Mouse (Mus musculus) ES-Bruce4 (cell line): ENCODE results near the gene Cuta. TPM values are rescaled to one million over a fixed set of nuclear protein-coding genes. Genes with fewer than 3 reads are reported as not detected.

Experiments
- H3K27ac ChIP-seq: 2 replicates; pipeline ENCODE4 v1.5.1; 2012; ENCODE audit warnings: low read length, inconsistent platforms; ENCODE audit not compliant: insufficient read depth
- H3K27me3 ChIP-seq: 2 replicates; pipeline ENCODE4 v1.6.1; 2012; ENCODE audit warnings: mild to moderate bottlenecking, low read length, inconsistent platforms; ENCODE audit not compliant: control insufficient read depth, poor library complexity, insufficient read depth, severe bottlenecking
- H3K36me3 ChIP-seq: 2 replicates; pipeline ENCODE4 v1.6.1; 2012; ENCODE audit warnings: inconsistent platforms, mild to moderate bottlenecking, low read length, moderate library complexity; ENCODE audit not compliant: control insufficient read depth, poor library complexity, insufficient read depth, severe bottlenecking
- H3K4me1 ChIP-seq: one replicate; pipeline ENCODE4 v1.8.1; 2011; ENCODE audit warnings: low read length; ENCODE audit not compliant: control insufficient read depth, insufficient read depth
- H3K4me3 ChIP-seq: 2 replicates; pipeline ENCODE4 v1.5.1; 2011; ENCODE audit warnings: low read depth, mild to moderate bottlenecking, low read length
- H3K9ac ChIP-seq: 2 replicates; pipeline ENCODE4 v1.6.1; 2012; ENCODE audit warnings: low read depth, mild to moderate bottlenecking, inconsistent platforms; ENCODE audit not compliant: poor library complexity, severe bottlenecking
- H3K9me3 ChIP-seq: replicated peaks from 2 replicates; pipeline ENCODE4 v1.6.1; 2012; ENCODE audit warnings: mild to moderate bottlenecking, low read length, inconsistent platforms; ENCODE audit not compliant: control insufficient read depth, poor library complexity, insufficient read depth, severe bottlenecking
- CTCF ChIP-seq: IDR thresholded peaks from one replicate; pipeline ENCODE4 v1.8.1; 2011; ENCODE audit warnings: low read depth, low read length
- EP300 ChIP-seq: IDR thresholded peaks from 2 replicates; pipeline ENCODE4 v1.6.1; 2011; ENCODE audit warnings: low read depth, low read length; ENCODE audit not compliant: insufficient read depth
- POLR2A ChIP-seq: IDR thresholded peaks from one replicate; pipeline ENCODE4 v1.8.1; 2011; ENCODE audit warnings: low read length; ENCODE audit not compliant: insufficient read depth
- polyA plus RNA-seq: library from polyadenylated mRNA; stranded (reverse); fragments of >200 nt; gene quantifications from 2 replicates; pipeline ENCODE4 v1.2.4, GENCODE M21; 2011; ENCODE audit warnings: low read depth; ENCODE audit not compliant: missing spikeins, insufficient read depth, insufficient read length

The Cuta gene
- polyA plus RNA-seq, 1 experiment = 58.9 TPM

- Histone ChIP-seq H3K4me1 (no peaks in the 10 kb centered on the region), H3K9me3 (no peaks in the 10 kb centered on the region)
- TF ChIP-seq EP300 = no peak
- no peak for TF ChIP-seq POLR2A
- TF ChIP-seq CTCF = no peak
These were observed 1.8 kb upstream of the Cuta start, which contains the start of gene Syngap1 for GRCm38 (mm10) chr17:26941031-26941789. Syngap1 (plus strand) TSS chr17:26941253.

DNA sequence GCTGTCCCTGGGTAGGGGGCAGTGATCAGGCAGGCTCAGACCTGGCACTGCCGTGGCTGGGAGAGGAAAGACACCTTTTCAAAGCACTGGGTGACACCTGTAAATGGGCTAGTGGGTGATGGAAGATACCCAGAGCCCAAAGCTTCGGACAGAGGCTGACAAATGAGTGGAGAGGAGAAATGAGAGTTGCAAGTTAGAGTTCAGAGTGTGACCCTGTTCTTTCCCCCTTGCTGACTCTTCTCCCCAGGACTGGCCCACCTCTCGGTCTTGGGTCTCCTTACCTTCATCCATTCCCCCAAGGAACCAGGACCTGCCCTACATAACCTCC is 568 bp upstream of the Cuta start:
- Histone ChIP-seq H3K4me1 (no peaks in the 10 kb centered on the region), H3K4me3 (peak overlapping the region; percentile 71), H3K27me3 (no peaks in the 10 kb centered on the region), H3K9me3 (no peaks in the 10 kb centered on the region), H3K9ac (peak overlapping the region; percentile 60), H3K36me3 (peaks cover 10% of the 10 kb centered on the region; the same call in 1 of the 2 replicates), H3K27ac (peak overlapping the region; percentile 62)
- no peak for TF ChIP-seq CTCF
- no peak for TF ChIP-seq POLR2A

More at GRCm38 (mm10) chr17:26941031-26941789, 1.8 kb upstream of the Cuta start, which contains the start of gene Syngap1:
- Histone ChIP-seq H3K36me3 (0 out of 2 replicates have a peak, but pooled peaks cover 8% of the 10 kb centered on the region), H3K27me3 (no peaks in the 10 kb centered on the region), H3K4me3 (peak within 1 kb of the TSS; percentile 71), H3K9ac (peak within 1 kb of the TSS; percentile 79), H3K27ac (peak within 1 kb of the TSS; percentile 62)

GRCm38 (mm10) chr17:26938731-26939130 is 638 bp downstream of the Cuta start:
- Histone ChIP-seq H3K9ac (peak overlapping the region; percentile 71), H3K4me1 (no peaks in the 10 kb centered on the region), H3K27ac (peak overlapping the region; percentile 31), H3K4me3 (peak overlapping the region; percentile 77), H3K9me3 (no peaks in the 10 kb centered on the region), H3K36me3 (peaks cover 10% of the 10 kb centered on the region; the same call in 1 of the 2 replicates), H3K27me3 (no peaks in the 10 kb centered on the region)
- no peak for TF ChIP-seq POLR2A

- peak overlapping the region; percentile 77 for H3K4me3 ChIP-seq
- peak overlapping the region; percentile 71 for H3K9ac ChIP-seq
- peaks cover 10% of the 10 kb centered on the region; the same call in 1 of the 2 replicates for H3K36me3 ChIP-seq
- H3K9me3 ChIP-seq = no peaks in the 10 kb centered on the region
- no peak for TF ChIP-seq POLR2A
- TF ChIP-seq EP300 = no peak
- no peak for TF ChIP-seq CTCF
- peak overlapping the region; percentile 31; the same call in 1 of the 2 replicates for H3K27ac ChIP-seq
- no peaks in the 10 kb centered on the region for H3K27me3 ChIP-seq
- no peaks in the 10 kb centered on the region for H3K4me1 ChIP-seq
These were observed 1.3 kb downstream of the Cuta start for GRCm38 (mm10) chr17:26937883-26938695.

DNA sequence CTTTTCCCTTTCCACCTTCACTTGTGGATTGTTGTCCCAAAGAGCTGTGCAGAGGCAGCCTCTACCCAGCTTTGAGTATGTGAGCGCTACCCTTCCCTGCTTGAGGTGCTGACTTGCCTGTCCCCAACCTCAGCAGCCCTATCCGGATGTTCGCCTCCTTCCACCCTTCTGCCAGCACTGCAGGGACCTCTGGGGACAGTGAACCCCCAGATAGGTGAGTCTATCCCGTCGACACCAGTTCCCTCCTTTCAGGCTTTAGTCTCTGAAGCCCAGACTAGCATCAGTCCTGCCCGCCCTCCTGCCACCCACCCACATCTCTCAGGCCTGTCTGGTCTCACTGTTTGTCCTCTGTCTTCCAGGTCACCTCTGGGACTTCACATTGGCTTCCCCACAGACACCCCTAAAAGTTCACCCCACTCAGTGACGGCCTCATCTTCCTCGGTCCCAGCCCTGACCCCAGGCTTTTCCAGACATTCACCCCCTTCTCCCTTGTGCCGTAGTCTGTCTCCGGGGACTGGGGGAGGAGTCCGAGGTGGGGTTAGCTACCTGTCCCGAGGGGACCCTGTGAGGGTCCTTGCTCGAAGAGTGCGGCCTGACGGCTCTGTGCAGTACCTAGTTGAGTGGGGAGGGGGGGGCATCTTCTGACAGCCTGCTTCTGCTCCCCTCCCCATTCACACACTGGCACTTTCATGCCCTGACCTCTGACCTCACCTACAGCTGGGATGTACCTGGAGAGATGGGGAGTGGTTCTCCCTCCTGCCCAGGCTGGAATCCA is 2.3 kb downstream of the Cuta start:
- H3K9ac ChIP-seq = no peak overlapping the region

More for the DNA sequence above, 2.3 kb downstream of the Cuta start:
- H3K9me3 ChIP-seq = no peaks in the 10 kb centered on the region
- no peaks in the 10 kb centered on the region for H3K4me1 ChIP-seq
- H3K27me3 ChIP-seq = no peaks in the 10 kb centered on the region
- TF ChIP-seq CTCF = no peak
- H3K4me3 ChIP-seq = no peak overlapping the region
- H3K27ac ChIP-seq = no peak overlapping the region
- peaks cover 10% of the 10 kb centered on the region; the same call in 1 of the 2 replicates for H3K36me3 ChIP-seq
